Mouse (Mus musculus) forebrain, embryonic 14.5 days (tissue): Measurements from ENCODE around the gene Car6. TPM values are rescaled to one million over a fixed set of nuclear protein-coding genes. Genes with fewer than 3 reads are reported as not detected.

ENCODE experiments used
- ATAC-seq: fragments of 200-750 bp; cut with Nextera tagmentation; 2 replicates; pipeline ENCODE4 v1.8.0; 2017; ENCODE audit warnings: mild to moderate bottlenecking, moderate library complexity
- DNase-seq: peaks from one replicate; pipeline ENCODE4 v3.0.0-alpha.2; 2015; ENCODE audit warnings: low spot score
- H3K27ac ChIP-seq: fragments of 300-500 bp; sonication (generic); 2 replicates; pipeline ENCODE4 v1.5.1; 2014; ENCODE audit warnings: low read depth, mild to moderate bottlenecking, control low read depth, low read length, moderate library complexity
- H3K27me3 ChIP-seq: fragments of 300-500 bp; sonication (generic); replicated peaks from 2 replicates; pipeline ENCODE4 v1.6.1; 2014; ENCODE audit warnings: low read length, control low read depth, mixed read lengths; ENCODE audit not compliant: control insufficient read depth, insufficient read depth
- H3K36me3 ChIP-seq: fragments of 300-500 bp; sonication (generic); 2 replicates; pipeline ENCODE4 v1.6.1; 2014; ENCODE audit warnings: low read length, control low read depth; ENCODE audit not compliant: control insufficient read depth, insufficient read depth
- H3K4me1 ChIP-seq: fragments of 300-500 bp; sonication (generic); 2 replicates; pipeline ENCODE4 v1.6.1; 2014; ENCODE audit warnings: antibody characterized with exemption, low read length, control low read depth; ENCODE audit not compliant: control insufficient read depth, insufficient read depth
- H3K4me2 ChIP-seq: fragments of 300-500 bp; sonication (generic); 2 replicates; pipeline ENCODE4 v1.6.1; 2014; ENCODE audit warnings: mild to moderate bottlenecking, control low read depth, low read length
- H3K4me3 ChIP-seq: fragments of 300-500 bp; sonication (generic); 2 replicates; pipeline ENCODE4 v1.5.1; 2014; ENCODE audit warnings: low read depth, low read length, control low read depth
- H3K9ac ChIP-seq: fragments of 300-500 bp; sonication (generic); 2 replicates; pipeline ENCODE4 v1.6.1; 2014; ENCODE audit warnings: mild to moderate bottlenecking, low read length, control low read depth, moderate library complexity
- H3K9me3 ChIP-seq: fragments of 300-500 bp; sonication (generic); replicated peaks from 2 replicates; pipeline ENCODE4 v1.6.1; 2016; ENCODE audit warnings: low read length, control low read depth, mixed read lengths; ENCODE audit not compliant: control insufficient read depth
- WGBS: fragments of 180-500 bp; shearing (Covaris S2); extraction: QIAGEN DNeasy Blood & Tissue Kit; methylation state at CpG from one replicate; pipeline ENCODE4 v1.1.7; 2014; 5-methylcytosine and 5-hydroxymethylcytosine counted together
- polyA plus RNA-seq: library from polyadenylated mRNA; unstranded; fragments of >200 nt; fragmentation: Nextera tagmentation; extraction: Ambion mirVana; gene quantifications from 2 replicates; pipeline ENCODE4 v1.2.1, GENCODE M21; 2014

The Car6 gene
- polyA plus RNA-seq, 1 experiment from 2014 or later = not detected

DNA sequence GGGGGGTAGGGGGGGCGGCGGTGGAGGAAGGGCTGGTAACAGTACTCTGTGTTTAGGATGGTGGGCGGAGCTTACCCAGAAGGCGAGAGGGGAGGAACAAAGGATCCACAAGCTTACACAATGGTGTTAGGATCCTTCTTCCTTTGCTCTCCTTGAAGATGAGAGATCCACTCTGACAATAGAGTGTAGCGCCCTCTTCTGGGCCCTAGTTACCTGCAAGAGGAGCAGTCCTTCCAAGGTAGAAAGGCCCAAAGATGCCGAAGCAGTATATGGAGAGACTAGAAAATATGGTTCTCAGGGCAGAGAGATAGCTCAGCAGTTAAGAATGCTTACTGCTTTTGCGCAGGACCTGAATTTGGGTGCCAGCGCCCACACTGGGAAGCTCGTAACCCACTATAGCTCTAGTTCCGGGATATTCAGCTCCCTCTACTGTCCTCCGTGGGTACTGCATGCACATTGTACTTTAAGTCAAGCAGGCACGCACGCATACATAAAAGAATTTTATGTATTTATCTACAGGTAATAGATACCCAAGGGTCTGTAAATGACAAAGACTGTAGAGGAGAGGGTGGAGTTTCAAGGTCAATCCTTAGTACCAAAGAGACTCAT lies 38.5 kb downstream of the Car6 start:
- no peak for ATAC-seq

DNA sequence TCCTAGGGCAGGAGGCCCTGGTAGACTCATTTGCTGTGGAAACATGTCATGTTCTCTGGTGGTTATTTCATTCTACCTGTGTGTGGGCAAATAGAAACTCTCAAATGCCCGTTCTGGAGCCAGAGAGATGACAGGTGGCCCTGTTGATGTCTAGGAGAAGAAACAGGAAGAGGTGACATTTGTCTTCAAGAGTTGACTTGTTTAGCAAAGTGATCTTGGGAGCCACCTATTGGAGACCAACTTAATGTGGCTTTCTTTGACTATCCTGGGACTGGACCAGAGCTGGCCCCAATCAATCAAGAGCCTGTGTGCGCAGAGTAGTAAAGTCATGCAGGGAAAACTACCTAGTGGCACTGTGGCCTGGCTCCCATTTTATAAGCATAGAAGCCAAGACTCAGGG lies 41.7 kb downstream of the Car6 start:
- H3K27me3 ChIP-seq = no peaks in the 10 kb centered on the region
- no peaks in the 10 kb centered on the region for H3K9me3 ChIP-seq
- no peak overlapping the region for H3K27ac ChIP-seq
- no peak overlapping the region for H3K4me3 ChIP-seq
- DNase-seq (no peak), ATAC-seq (no peak)
- H3K4me2 ChIP-seq = no peak overlapping the region
- WGBS = 89% methylated on average over 2 of the region's 2 CpGs
- H3K4me1 ChIP-seq = no peaks in the 10 kb centered on the region
- H3K9ac ChIP-seq = no peak overlapping the region
- no peaks in the 10 kb centered on the region for H3K36me3 ChIP-seq

More for the DNA sequence above, 38.5 kb downstream of the Car6 start:
- H3K36me3 ChIP-seq = no peaks in the 10 kb centered on the region
- H3K4me1 ChIP-seq = no peaks in the 10 kb centered on the region
- no peak overlapping the region for H3K27ac ChIP-seq
- H3K9ac ChIP-seq = no peak overlapping the region
- H3K4me2 ChIP-seq = no peak overlapping the region
- DNase-seq = no peak
- H3K4me3 ChIP-seq = no peak overlapping the region
- 74% methylated on average over 13 of the region's 13 CpGs for WGBS
- H3K27me3 ChIP-seq = no peaks in the 10 kb centered on the region
- no peaks in the 10 kb centered on the region for H3K9me3 ChIP-seq

DNA sequence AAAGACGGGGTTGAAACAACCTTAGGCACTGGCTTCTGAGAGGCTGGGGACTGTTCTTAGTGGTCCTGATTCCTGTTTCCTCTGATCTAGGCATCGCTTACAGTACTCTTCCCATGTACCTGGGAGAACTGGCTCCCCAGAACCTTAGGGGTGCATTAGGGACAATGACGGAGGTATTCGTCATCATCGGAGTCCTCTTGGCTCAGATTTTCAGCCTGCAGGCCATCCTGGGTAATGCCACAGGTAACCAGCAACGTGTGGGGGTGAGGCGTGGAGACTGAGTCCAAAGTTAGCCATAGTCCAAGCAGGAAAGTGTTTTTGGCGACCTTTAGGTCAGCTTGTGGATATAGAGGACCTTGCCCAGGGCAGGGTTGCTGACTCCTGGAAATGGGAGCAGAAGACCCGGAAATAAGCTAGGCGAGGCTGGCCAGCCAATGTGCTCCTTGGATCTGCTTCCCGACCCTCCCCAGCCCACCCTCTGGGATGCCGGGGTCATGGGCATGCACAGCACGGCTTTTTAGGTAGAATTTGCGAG lies 43.7 kb downstream of the Car6 start:
- no peak for ATAC-seq
- no peak overlapping the region for H3K27ac ChIP-seq
- DNase-seq = no peak
- no peaks in the 10 kb centered on the region for H3K36me3 ChIP-seq
- H3K4me3 ChIP-seq = no peak overlapping the region
- no peak overlapping the region for H3K9ac ChIP-seq
- no peaks in the 10 kb centered on the region for H3K27me3 ChIP-seq
- no peaks in the 10 kb centered on the region for H3K9me3 ChIP-seq
- no peak overlapping the region for H3K4me2 ChIP-seq
- H3K4me1 ChIP-seq = no peaks in the 10 kb centered on the region
- 75% methylated on average over 14 of the region's 14 CpGs for WGBS

DNA sequence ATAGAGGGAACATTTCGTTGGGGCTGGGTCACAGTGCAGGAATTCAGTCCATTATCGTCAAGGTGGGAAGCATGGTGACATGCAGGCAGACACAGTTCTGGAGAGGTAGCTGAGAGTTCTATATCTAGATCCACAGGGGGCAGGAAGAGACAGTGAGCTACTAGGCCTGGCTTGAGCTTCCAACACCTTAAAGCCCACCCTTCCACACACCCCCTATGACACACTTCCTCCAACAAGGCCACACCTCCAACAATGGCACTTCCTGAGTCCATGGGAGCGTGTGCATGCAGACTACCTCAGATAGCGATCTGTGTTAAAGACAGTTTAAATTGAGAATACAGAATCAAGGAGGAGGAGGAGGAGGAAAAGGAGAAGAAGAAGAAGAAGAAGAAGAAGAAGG lies 45.4 kb downstream of the Car6 start:
- H3K4me2 ChIP-seq = no peak overlapping the region
- no peak overlapping the region for H3K4me3 ChIP-seq
- H3K27me3 ChIP-seq = no peaks in the 10 kb centered on the region
- H3K9me3 ChIP-seq = no peaks in the 10 kb centered on the region
- no peaks in the 10 kb centered on the region for H3K4me1 ChIP-seq
- no peaks in the 10 kb centered on the region for H3K36me3 ChIP-seq
- 83% methylated on average over 4 of the region's 4 CpGs for WGBS
- H3K27ac ChIP-seq = no peak overlapping the region
- ATAC-seq (no peak), DNase-seq (no peak)
- no peak overlapping the region for H3K9ac ChIP-seq

DNA sequence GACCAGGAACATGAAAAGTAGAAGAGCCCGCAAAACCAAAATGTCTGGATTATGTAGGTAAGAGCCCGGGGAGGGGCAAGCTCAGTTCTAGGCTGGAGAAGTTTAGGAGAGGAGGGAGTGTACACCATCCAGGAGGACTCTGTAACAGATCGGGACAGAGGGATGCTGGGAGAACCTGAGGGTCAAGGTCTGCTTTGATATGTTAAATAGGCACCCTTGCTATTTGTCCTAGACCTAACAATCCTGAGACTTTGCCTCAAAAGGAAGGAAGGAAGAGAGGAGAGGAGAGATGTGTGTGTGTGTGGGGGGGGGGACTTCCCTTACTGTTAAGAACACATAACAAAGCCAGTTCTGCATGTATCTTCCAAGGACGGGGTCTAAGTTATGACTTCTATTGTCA lies 45.8 kb downstream of the Car6 start:
- Histone ChIP-seq H3K4me3 (no peak overlapping the region), H3K4me2 (no peak overlapping the region), H3K27ac (no peak overlapping the region), H3K4me1 (no peaks in the 10 kb centered on the region), H3K36me3 (no peaks in the 10 kb centered on the region), H3K9ac (no peak overlapping the region), H3K27me3 (no peaks in the 10 kb centered on the region), H3K9me3 (no peaks in the 10 kb centered on the region)
- DNase-seq (no peak), ATAC-seq (no peak)
- 88% methylated on average over 4 of the region's 4 CpGs for WGBS

DNA sequence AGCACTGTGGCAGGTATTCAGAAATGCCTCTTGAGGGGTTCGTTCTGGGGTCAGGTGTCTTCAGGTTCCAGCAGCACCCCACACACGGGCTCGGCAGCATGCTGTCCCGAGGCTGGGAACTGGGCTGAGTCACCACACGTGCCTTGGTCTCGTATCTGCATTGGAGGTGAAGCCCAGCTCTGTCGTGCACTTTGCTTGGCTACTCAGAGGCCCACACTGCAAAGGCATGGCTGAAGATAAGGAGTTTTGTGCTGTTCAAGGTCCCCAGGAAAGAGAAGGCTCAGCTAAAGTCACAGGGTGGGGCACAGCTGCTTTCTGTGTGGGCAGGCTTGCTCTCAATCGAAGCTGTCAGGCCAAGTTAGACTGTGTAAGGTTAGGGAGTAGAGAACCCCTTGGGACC lies 48.6 kb downstream of the Car6 start:
- 88% methylated on average over 8 of the region's 8 CpGs for WGBS
- no peak overlapping the region for H3K4me3 ChIP-seq
- no peak overlapping the region for H3K9ac ChIP-seq
- no peaks in the 10 kb centered on the region for H3K27me3 ChIP-seq
- ATAC-seq = no peak
- DNase-seq = no peak
- no peaks in the 10 kb centered on the region for H3K9me3 ChIP-seq
- H3K4me1 ChIP-seq = no peaks in the 10 kb centered on the region
- H3K4me2 ChIP-seq = no peak overlapping the region
- H3K36me3 ChIP-seq = no peaks in the 10 kb centered on the region
- no peak overlapping the region for H3K27ac ChIP-seq

DNA sequence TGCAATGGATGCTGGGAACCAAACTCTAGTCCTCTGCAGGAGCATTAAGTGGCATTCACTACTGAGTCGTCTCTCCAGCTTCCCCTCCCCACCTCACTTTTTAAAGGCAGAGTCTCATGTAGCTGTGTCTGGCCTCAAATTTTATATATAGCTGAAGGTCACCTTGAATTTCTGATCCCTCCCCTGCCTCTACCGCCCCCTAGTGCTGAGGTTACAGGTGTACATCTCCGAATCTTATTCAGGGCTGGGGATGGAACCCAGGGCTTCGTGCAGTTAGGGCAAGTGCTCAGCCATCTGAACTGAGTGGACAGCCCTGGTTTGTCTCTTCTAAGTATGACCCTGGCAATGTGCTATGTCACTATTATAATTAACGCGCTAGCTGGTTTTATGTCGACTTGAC lies 50.1 kb downstream of the Car6 start:
- DNase-seq (no peak), ATAC-seq (no peak)
- WGBS = 73% methylated on average over 7 of the region's 7 CpGs
- no peak overlapping the region for H3K4me3 ChIP-seq
- H3K27me3 ChIP-seq = no peaks in the 10 kb centered on the region
- H3K4me1 ChIP-seq = no peaks in the 10 kb centered on the region
- H3K27ac ChIP-seq = no peak overlapping the region
- H3K4me2 ChIP-seq = no peak overlapping the region
- H3K9ac ChIP-seq = no peak overlapping the region
- H3K9me3 ChIP-seq = no peaks in the 10 kb centered on the region
- H3K36me3 ChIP-seq = no peaks in the 10 kb centered on the region

DNA sequence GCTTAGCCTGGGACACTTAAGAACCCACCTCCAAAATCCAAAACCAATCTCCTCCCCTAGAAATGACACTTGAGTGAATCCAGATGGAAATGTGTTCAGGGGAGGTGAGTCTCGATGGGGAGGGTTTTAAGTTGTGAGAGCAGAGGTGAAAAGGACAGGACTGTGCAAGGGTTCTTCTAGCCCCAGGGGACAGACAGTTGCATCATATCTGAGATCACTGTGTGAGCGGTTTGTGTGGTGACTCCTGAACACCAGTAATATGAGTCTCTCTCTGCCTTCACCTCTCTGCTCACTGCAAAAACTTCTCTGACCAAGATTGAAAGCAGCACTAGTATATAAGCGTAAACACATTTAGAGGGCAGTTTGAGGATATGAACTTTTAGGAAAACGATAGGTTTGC lies 54.8 kb downstream of the Car6 start:
- no peak overlapping the region for H3K4me3 ChIP-seq
- no peaks in the 10 kb centered on the region for H3K9me3 ChIP-seq
- no peaks in the 10 kb centered on the region for H3K36me3 ChIP-seq
- no peak for ATAC-seq
- H3K27me3 ChIP-seq = no peaks in the 10 kb centered on the region
- 93% methylated on average over 4 of the region's 4 CpGs for WGBS
- H3K27ac ChIP-seq = no peak overlapping the region
- DNase-seq = no peak
- H3K4me2 ChIP-seq = no peak overlapping the region
- H3K9ac ChIP-seq = no peak overlapping the region
- H3K4me1 ChIP-seq = no peaks in the 10 kb centered on the region

DNA sequence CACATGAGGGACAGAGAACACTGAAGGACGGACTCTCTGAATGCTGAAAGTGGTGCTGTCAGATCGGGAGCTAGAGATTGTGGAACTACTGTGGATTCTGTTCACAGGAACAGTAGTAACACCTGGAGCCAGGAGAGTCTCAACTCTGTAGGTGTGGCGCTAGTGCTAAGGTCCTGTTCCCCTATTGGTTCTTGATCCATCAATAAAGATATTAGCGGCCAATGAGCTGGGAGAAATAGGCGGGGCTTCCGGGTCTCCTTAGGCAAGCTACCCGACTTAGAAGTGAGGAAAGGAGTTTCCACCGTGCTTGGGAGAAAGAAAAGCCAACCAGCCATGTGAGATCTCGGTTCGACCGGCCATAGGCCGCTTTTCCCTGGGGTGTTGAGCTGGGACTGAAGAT lies 56.9 kb downstream of the Car6 start:
- Histone ChIP-seq H3K4me3 (no peak overlapping the region), H3K4me1 (no peaks in the 10 kb centered on the region), H3K36me3 (no peaks in the 10 kb centered on the region), H3K27me3 (no peaks in the 10 kb centered on the region), H3K27ac (no peak overlapping the region), H3K9ac (no peak overlapping the region), H3K9me3 (no peaks in the 10 kb centered on the region), H3K4me2 (no peak overlapping the region)
- ATAC-seq (no peak), DNase-seq (no peak)
- 20% methylated on average over 12 of the region's 12 CpGs for WGBS
